Mouse (Mus musculus) CH12.LX (cell line): ENCODE data around the gene Znhit2. TPM values are rescaled to one million over a fixed set of nuclear protein-coding genes. Genes with fewer than 3 reads are reported as not detected.

Experiments used
- DNase-seq: peaks from one replicate; pipeline ENCODE4 v3.0.0-alpha.2; 2013; ENCODE audit errors: extremely low read depth
- H3K27ac ChIP-seq: 2 replicates; pipeline ENCODE4 v1.5.1; 2012; ENCODE audit warnings: low read depth, mild to moderate bottlenecking, control low read depth, moderate library complexity; ENCODE audit not compliant: insufficient read depth
- H3K27me3 ChIP-seq: replicated peaks from 2 replicates; pipeline ENCODE3; 2012; ENCODE audit warnings: inconsistent platforms
- H3K36me3 ChIP-seq, 2 experiments: replicated peaks in 1 of 2; 2 replicates each; pipeline versions ENCODE3 to v1.6.1; 2012; ENCODE audit warnings: inconsistent platforms in 1 of 2, low read length in 1 of 2, mild to moderate bottlenecking in 1 of 2, mixed read lengths in 1 of 2, moderate library complexity in 1 of 2; ENCODE audit not compliant: control insufficient read depth in 1 of 2, insufficient read depth in 1 of 2
- H3K4me1 ChIP-seq, 2 experiments: 2 replicates each; pipeline ENCODE4 v1.6.1; 2012; ENCODE audit warnings: inconsistent platforms in 1 of 2, moderate library complexity in 1 of 2; ENCODE audit not compliant: insufficient read depth in 2 of 2, control insufficient read depth in 1 of 2
- H3K4me2 ChIP-seq: 2 replicates; pipeline ENCODE4 v1.6.1; 2012; ENCODE audit warnings: low read depth, mild to moderate bottlenecking, control low read depth; ENCODE audit not compliant: poor library complexity, insufficient read depth, severe bottlenecking
- H3K4me3 ChIP-seq, 3 experiments: fragments of 150-350 bp in 1 of 3; sonication (generic) in 1 of 3; replicated peaks in 1 of 3; 2 replicates each; pipeline versions ENCODE3 to v1.5.1; 2011 to 2012; ENCODE audit warnings: low read depth in 2 of 3, low read length in 2 of 3, mild to moderate bottlenecking in 2 of 3, moderate library complexity in 2 of 3, control low read depth in 1 of 3, improper control_type of control experiment in 1 of 3, inconsistent platforms in 1 of 3, mixed read lengths in 1 of 3; ENCODE audit not compliant: poor library complexity in 1 of 3
- H3K79me2 ChIP-seq: replicated peaks from 2 replicates; pipeline ENCODE4 v1.6.1; 2012; ENCODE audit warnings: mild to moderate bottlenecking, moderate library complexity; ENCODE audit not compliant: control insufficient read depth, poor library complexity, insufficient read depth, severe bottlenecking; ENCODE audit errors: extremely low read depth
- H3K9ac ChIP-seq: 2 replicates; pipeline ENCODE4 v1.6.1; 2012; ENCODE audit warnings: low read depth, mild to moderate bottlenecking, control low read depth, moderate library complexity; ENCODE audit not compliant: insufficient read depth
- H3K9me3 ChIP-seq: replicated peaks from 2 replicates; pipeline ENCODE3; 2012; ENCODE audit warnings: low read length, inconsistent platforms, mixed read lengths
- BHLHE40 ChIP-seq: IDR thresholded peaks from 2 replicates; pipeline ENCODE4 v1.6.1; 2011; ENCODE audit warnings: mild to moderate bottlenecking, low read depth, low read length, improper control_type of control experiment
- CHD1 ChIP-seq: IDR thresholded peaks from 2 replicates; pipeline ENCODE4 v1.6.1; 2012; ENCODE audit warnings: low read depth, low read length, improper control_type of control experiment, inconsistent platforms
- CTCF ChIP-seq, 2 experiments: IDR thresholded peaks in 1 of 2; conservative IDR thresholded peaks in 1 of 2; 2 replicates each; pipeline ENCODE4 v1.5.1; 2011 to 2012; ENCODE audit warnings: low read depth in 2 of 2, low read length in 2 of 2, improper control_type of control experiment in 1 of 2, inconsistent platforms in 1 of 2, mild to moderate bottlenecking in 1 of 2, moderate library complexity in 1 of 2
- E2F4 ChIP-seq: IDR thresholded peaks from 2 replicates; pipeline ENCODE4 v1.6.1; 2011; ENCODE audit warnings: low read depth, low read length, improper control_type of control experiment; ENCODE audit not compliant: insufficient replicate concordance
- ELF1 ChIP-seq: IDR thresholded peaks from 2 replicates; pipeline ENCODE4 v1.6.1; 2014; ENCODE audit warnings: low read depth, mild to moderate bottlenecking, inconsistent platforms, low read length, improper control_type of control experiment
- ETS1 ChIP-seq: conservative IDR thresholded peaks from 2 replicates; pipeline ENCODE4 v1.6.1; 2012; ENCODE audit warnings: low read depth, mild to moderate bottlenecking, inconsistent platforms, low read length, improper control_type of control experiment, moderate library complexity
- GABPA ChIP-seq: IDR thresholded peaks from 2 replicates; pipeline ENCODE4 v1.6.1; 2012; ENCODE audit warnings: low read depth, low read length, improper control_type of control experiment, inconsistent platforms; ENCODE audit not compliant: insufficient replicate concordance
- HCFC1 ChIP-seq: IDR thresholded peaks from 2 replicates; pipeline ENCODE4 v1.6.1; 2012; ENCODE audit warnings: low read depth, mild to moderate bottlenecking, inconsistent platforms, low read length, improper control_type of control experiment
- IRF4 ChIP-seq: IDR thresholded peaks from 2 replicates; pipeline ENCODE4 v1.6.1; 2014; ENCODE audit warnings: low read depth, mild to moderate bottlenecking, inconsistent platforms, low read length, improper control_type of control experiment
- JUN ChIP-seq: IDR thresholded peaks from 2 replicates; pipeline ENCODE4 v1.6.1; 2011; ENCODE audit warnings: low read depth, mild to moderate bottlenecking, low read length, improper control_type of control experiment, moderate library complexity; ENCODE audit not compliant: insufficient read depth
- JUND ChIP-seq: conservative IDR thresholded peaks from 2 replicates; pipeline ENCODE4 v1.6.1; 2011; ENCODE audit warnings: low read depth, low read length, improper control_type of control experiment
- MAFK ChIP-seq: IDR thresholded peaks from 2 replicates; pipeline ENCODE4 v1.6.1; 2011; ENCODE audit warnings: low read length, improper control_type of control experiment; ENCODE audit not compliant: insufficient replicate concordance
- MAX ChIP-seq: IDR thresholded peaks from 2 replicates; pipeline ENCODE4 v1.6.1; 2011; ENCODE audit warnings: low read length, improper control_type of control experiment
- MEF2A ChIP-seq: IDR thresholded peaks from 2 replicates; pipeline ENCODE4 v1.6.1; 2014; ENCODE audit warnings: low read depth, mild to moderate bottlenecking, inconsistent platforms, low read length, improper control_type of control experiment, borderline replicate concordance
- MXI1 ChIP-seq: IDR thresholded peaks from 2 replicates; pipeline ENCODE4 v1.6.1; 2011; ENCODE audit warnings: mild to moderate bottlenecking, low read depth, low read length, improper control_type of control experiment
- MYC ChIP-seq: IDR thresholded peaks from 2 replicates; pipeline ENCODE4 v1.6.1; 2011; ENCODE audit warnings: low read depth, mild to moderate bottlenecking, improper control_type of control experiment, low read length
- NELFE ChIP-seq: IDR thresholded peaks from 2 replicates; pipeline ENCODE4 v1.6.1; 2011; ENCODE audit warnings: low read depth, low read length, improper control_type of control experiment
- NRF1 ChIP-seq: IDR thresholded peaks from 2 replicates; pipeline ENCODE4 v1.6.1; 2014; ENCODE audit warnings: low read depth, mild to moderate bottlenecking, inconsistent platforms, low read length, improper control_type of control experiment, moderate library complexity
- RAD21 ChIP-seq: IDR thresholded peaks from 2 replicates; pipeline ENCODE4 v1.6.1; 2011; ENCODE audit warnings: low read depth, mild to moderate bottlenecking, low read length, improper control_type of control experiment, moderate library complexity
- RCOR1 ChIP-seq: conservative IDR thresholded peaks from 2 replicates; pipeline ENCODE4 v1.6.1; 2012; ENCODE audit warnings: low read depth, mild to moderate bottlenecking, inconsistent platforms, low read length, improper control_type of control experiment
- SMC3 ChIP-seq: IDR thresholded peaks from 2 replicates; pipeline ENCODE4 v1.6.1; 2011; ENCODE audit warnings: low read depth, low read length, improper control_type of control experiment
- TCF12 ChIP-seq: IDR thresholded peaks from 2 replicates; pipeline ENCODE4 v1.6.1; 2014; ENCODE audit warnings: low read depth, mild to moderate bottlenecking, inconsistent platforms, low read length, improper control_type of control experiment
- UBTF ChIP-seq: IDR thresholded peaks from 2 replicates; pipeline ENCODE4 v1.6.1; 2012; ENCODE audit warnings: low read depth, mild to moderate bottlenecking, inconsistent platforms, low read length, improper control_type of control experiment, moderate library complexity
- ZC3H11A ChIP-seq: IDR thresholded peaks from 2 replicates; pipeline ENCODE4 v1.6.1; 2012; ENCODE audit warnings: low read depth, mild to moderate bottlenecking, inconsistent platforms, low read length, improper control_type of control experiment
- ZKSCAN1 ChIP-seq: IDR thresholded peaks from 2 replicates; pipeline ENCODE4 v1.6.1; 2012; ENCODE audit warnings: low read depth, inconsistent platforms, low read length, improper control_type of control experiment, borderline replicate concordance
- ZMIZ1 ChIP-seq: IDR thresholded peaks from 2 replicates; pipeline ENCODE4 v1.6.1; 2012; ENCODE audit warnings: low read depth, mild to moderate bottlenecking, inconsistent platforms, low read length, improper control_type of control experiment
- ZNF384 ChIP-seq: IDR thresholded peaks from 2 replicates; pipeline ENCODE4 v1.6.1; 2012; ENCODE audit warnings: low read depth, low read length, improper control_type of control experiment, inconsistent platforms
- dilution Hi-C: fragments of 300-500 bp; cut with MboI; formaldehyde crosslinking; loops from 2 replicates; pipeline ENCODE4 v1.14.3; 2020; ENCODE audit warnings: low sequenced_read_pairs; ENCODE audit not compliant: extremely low pct_unique_long_range_greater_than_20kb, extremely low pct_ligation_motif_present
- in situ Hi-C: fragments of 300-500 bp; cut with MboI; formaldehyde crosslinking; loops from 3 replicates; pipeline ENCODE4 v1.14.3; 2019; ENCODE audit warnings: low sequenced_read_pairs, low pct_ligation_motif_present, low pct_unique_long_range_greater_than_20kb, mixed read lengths
- polyA plus RNA-seq: library from polyadenylated mRNA; unstranded; fragments of >175 nt; gene quantifications from 2 replicates; pipeline ENCODE4 v1.2.1, GENCODE M21; 2012; ENCODE audit warnings: low read depth; ENCODE audit not compliant: insufficient read length
- total RNA-seq, 2 experiments: library from RNA; depleted of rRNA; stranded (reverse); fragments of 300-350 nt in 1 of 2; fragments of >200 nt in 1 of 2; gene quantifications; 2 replicates each; pipeline ENCODE4 v1.2.3; 2012 to 2014

Znhit2 gene
- total and polyA plus RNA-seq, 3 experiments, result 20.1 to 29.2 (median 22.6) TPM

- Histone ChIP-seq H3K4me3 (no peak overlapping the region), H3K9me3 (no peaks in the 10 kb centered on the region), H3K4me1 (peaks cover 12 to 30% of the 10 kb centered on the region in 2 experiments), H3K4me2 (no peak overlapping the region), H3K27ac (no peak overlapping the region), H3K79me2 (peaks cover 2% of the 10 kb centered on the region), H3K36me3 (no peaks in the 10 kb centered on the region), H3K9ac (no peak overlapping the region), H3K27me3 (no peaks in the 10 kb centered on the region)
- TF ChIP-seq E2F4 (no peak), ZMIZ1 (no peak), ZKSCAN1 (no peak), MEF2A (no peak), CHD1 (no peak), MAFK (no peak), HCFC1 (no peak), MYC (peak; percentile 81), ZC3H11A (no peak), MXI1 (no peak), UBTF (no peak), BHLHE40 (no peak), ETS1 (no peak), JUND (no peak), NELFE (no peak), ELF1 (no peak), GABPA (no peak), RCOR1 (no peak), JUN (no peak), CTCF (conservative IDR thresholded peaks at IDR 0.05 in 1 of 2, IDR thresholded peaks at IDR 0.05 in 1 of 2; ENCODE audit: low read depth in 2 of 2, low read length in 2 of 2) (peak in 1 of 2 experiments; percentile 42; a peak in 2 of 4 replicates), RAD21 (peak; percentile 21), NRF1 (no peak), IRF4 (no peak), ZNF384 (no peak), TCF12 (no peak), MAX (no peak), SMC3 (no peak)
- no peak for DNase-seq
- in situ Hi-C loops, result no loop called here
- dilution Hi-C loops, result no loop called here
Measured at GRCm38 (mm10) chr19:6040002-6040401, 21.0 kb upstream of the Znhit2 start.
